Mouse (Mus musculus) thymus, postnatal 0 days (tissue): ENCODE data around the gene Slamf7. TPM values are rescaled to one million over a fixed set of nuclear protein-coding genes. Genes with fewer than 3 reads are reported as not detected.

Experiments used
- DNase-seq: peaks from one replicate; pipeline ENCODE4 v3.0.0-alpha.2; 2015; ENCODE audit warnings: low spot score
- microRNA-seq: library from miRNA; unstranded; fragments of <30 nt; microRNA quantifications from one replicate; pipeline ENCODE4, GENCODE M21; 2016; ENCODE audit warnings: borderline number of aligned reads
- polyA plus RNA-seq: library from polyadenylated mRNA; unstranded; fragments of >200 nt; fragmentation: Nextera tagmentation; extraction: Ambion mirVana; gene quantifications from 2 replicates; pipeline ENCODE4 v1.2.1, GENCODE M21; 2015

The Slamf7 gene
- polyA plus RNA-seq, 1 experiment from 2014 or later = 4.1 TPM

GRCm38 (mm10) chr1:171637101-171637500 is 15.7 kb downstream of the Slamf7 start:
- no peak for DNase-seq

- DNase-seq = no peak
Observed at GRCm38 (mm10) chr1:171635696-171636095, 17.1 kb downstream of the Slamf7 start.

GRCm38 (mm10) chr1:171631447-171631846 is 21.4 kb downstream of the Slamf7 start:
- no peak for DNase-seq

- DNase-seq = no peak
Observed at GRCm38 (mm10) chr1:171630912-171631311, 21.9 kb downstream of the Slamf7 start.

- DNase-seq = no peak
Observed at GRCm38 (mm10) chr1:171630041-171630440, 22.8 kb downstream of the Slamf7 start.

- no peak for DNase-seq
Observed at GRCm38 (mm10) chr1:171629168-171629567, 23.7 kb downstream of the Slamf7 start.

GRCm38 (mm10) chr1:171627801-171628200 is 25.0 kb downstream of the Slamf7 start:
- no peak for DNase-seq

GRCm38 (mm10) chr1:171620091-171620490 is 32.7 kb downstream of the Slamf7 start:
- DNase-seq = no peak

GRCm38 (mm10) chr1:171619645-171620044 is 33.2 kb downstream of the Slamf7 start:
- DNase-seq = no peak

GRCm38 (mm10) chr1:171619001-171619400 is 33.8 kb downstream of the Slamf7 start:
- no peak for DNase-seq

GRCm38 (mm10) chr1:171616881-171617515 is 35.8 kb downstream of the Slamf7 start:
- DNase-seq = no peak

GRCm38 (mm10) chr1:171613962-171614361 is 38.9 kb downstream of the Slamf7 start:
- peak; percentile 48 for DNase-seq

GRCm38 (mm10) chr1:171610781-171611180 is 42.1 kb downstream of the Slamf7 start:
- DNase-seq = peak; percentile 60

- peak; percentile 62 for DNase-seq
Observed at GRCm38 (mm10) chr1:171610026-171610425, 42.8 kb downstream of the Slamf7 start.

- DNase-seq = peak; percentile 90
Observed at GRCm38 (mm10) chr1:171607176-171607575, 45.7 kb downstream of the Slamf7 start, which contains the start of gene Ly9. TSS of gene Ly9 (minus strand) at chr1:171607410.

- peak; percentile 21 for DNase-seq
Observed at GRCm38 (mm10) chr1:171606656-171607055, 46.2 kb downstream of the Slamf7 start.

- no peak for DNase-seq
Observed at GRCm38 (mm10) chr1:171604686-171605085, 48.1 kb downstream of the Slamf7 start.

- no peak for DNase-seq
Observed at GRCm38 (mm10) chr1:171584584-171584983, 68.3 kb downstream of the Slamf7 start.

Small RNAs within 50 kb of the gene (microRNA-seq; reads per million reads assigned to microRNA genes)
- gene Mir7683 = not detected

Other genes with a start within 250 kb of the Slamf7 start
- gene Usf1, start 241.7 kb downstream of the Slamf7 start, polyA plus RNA-seq = 80.7 and 90.6 TPM in 2 replicates
- gene Tstd1, start 234.2 kb downstream of the Slamf7 start, polyA plus RNA-seq = 4.7 and 4.8 TPM in 2 replicates
- gene F11r, start 215.5 kb downstream of the Slamf7 start, polyA plus RNA-seq = 15.4 and 22.7 TPM in 2 replicates
- 18.7 and 20.4 TPM in 2 replicates for gene Alyref2, start 149.6 kb downstream of the Slamf7 start, polyA plus RNA-seq
- 2.2 and 2.8 TPM in 2 replicates for gene Itln1, start 117.7 kb downstream of the Slamf7 start, polyA plus RNA-seq
- gene Cd244a, start 93.8 kb downstream of the Slamf7 start, polyA plus RNA-seq = 3.2 and 4.2 TPM in 2 replicates
- 22.4 and 22.7 TPM in 2 replicates for gene Ly9, start 45.6 kb downstream of the Slamf7 start, polyA plus RNA-seq
- gene Cd48, start 29.0 kb upstream of the Slamf7 start, polyA plus RNA-seq = 100 and 114 TPM in 2 replicates
- 26.0 and 28.0 TPM in 2 replicates for gene Slamf1, start 114.1 kb upstream of the Slamf7 start, polyA plus RNA-seq
- gene Cd84, start 186.7 kb upstream of the Slamf7 start, polyA plus RNA-seq = 42.9 and 52.1 TPM in 2 replicates
- gene Gm10521, start 242.6 kb upstream of the Slamf7 start, polyA plus RNA-seq = 0.39 and 0.88 TPM in 2 replicates